Mouse (Mus musculus): Measurements from ENCODE around the gene Wipf1.
A peak's percentile ranks its signal among the peaks of the same experiment; 100 is the strongest.
"Not testable (repeated sequence)": the region's sequence is repeated elsewhere in the genome, so short reads cannot be mapped to it uniquely, and the experiment has no call there.

Gene Wipf1

GRCm38 (mm10) chr2:73507886-73508285 lies 21.6 kb downstream of the Wipf1 start:
- no peak for DNase-seq (ENCODE audit: low spot score)

GRCm38 (mm10) chr2:73506337-73506736 lies 23.2 kb downstream of the Wipf1 start:
- DNase-seq (ENCODE audit: low spot score): not testable (repeated sequence)

- DNase-seq (ENCODE audit: low spot score): no peak
Observed at GRCm38 (mm10) chr2:73502863-73503429, 26.6 kb downstream of the Wipf1 start.

DNA sequence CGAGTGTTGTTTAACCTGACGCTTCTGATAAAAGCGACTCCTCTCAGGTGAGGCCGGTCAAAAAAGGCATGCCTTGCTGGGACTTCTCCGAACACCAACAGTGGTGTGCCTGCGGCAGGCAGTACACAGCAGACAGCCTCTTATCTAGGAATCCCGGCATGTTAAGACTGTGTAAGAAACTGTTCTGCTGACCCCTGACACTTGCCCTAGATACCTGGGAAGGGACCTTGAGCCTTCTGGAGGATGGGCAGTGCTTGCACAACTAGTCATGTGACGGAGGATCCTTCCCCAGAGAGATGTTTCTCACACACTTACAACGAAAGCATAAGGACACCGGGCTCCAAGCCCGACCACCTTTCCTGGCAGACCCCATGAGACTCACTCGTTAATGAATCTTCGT lies 28.7 kb downstream of the Wipf1 start:
- DNase-seq (ENCODE audit: low spot score): no peak

GRCm38 (mm10) chr2:73498322-73498721 lies 31.2 kb downstream of the Wipf1 start:
- no peak for DNase-seq (ENCODE audit: low spot score)

DNA sequence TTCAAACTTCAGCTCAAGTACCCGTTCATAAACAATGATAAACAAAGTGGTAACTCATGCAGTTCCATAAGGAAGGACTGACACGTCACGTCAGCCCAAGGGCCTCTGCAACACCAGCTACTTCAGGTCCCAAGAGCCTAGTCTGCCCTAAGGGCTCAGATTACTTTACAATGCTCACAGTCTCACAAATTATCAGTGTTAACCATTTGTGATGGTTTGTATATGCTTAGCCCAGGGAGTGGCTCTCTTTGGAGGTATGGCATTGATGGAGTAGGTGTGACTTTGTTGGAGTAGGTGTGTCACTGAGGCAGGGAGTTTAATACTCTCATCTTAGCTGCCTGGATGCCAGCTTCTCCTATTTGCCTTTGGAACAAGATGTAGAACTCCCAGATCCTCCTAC lies 32.0 kb downstream of the Wipf1 start:
- no peak for DNase-seq (ENCODE audit: low spot score)

- DNase-seq (ENCODE audit: low spot score): no peak
Observed at GRCm38 (mm10) chr2:73496944-73497343, 32.6 kb downstream of the Wipf1 start.

DNA sequence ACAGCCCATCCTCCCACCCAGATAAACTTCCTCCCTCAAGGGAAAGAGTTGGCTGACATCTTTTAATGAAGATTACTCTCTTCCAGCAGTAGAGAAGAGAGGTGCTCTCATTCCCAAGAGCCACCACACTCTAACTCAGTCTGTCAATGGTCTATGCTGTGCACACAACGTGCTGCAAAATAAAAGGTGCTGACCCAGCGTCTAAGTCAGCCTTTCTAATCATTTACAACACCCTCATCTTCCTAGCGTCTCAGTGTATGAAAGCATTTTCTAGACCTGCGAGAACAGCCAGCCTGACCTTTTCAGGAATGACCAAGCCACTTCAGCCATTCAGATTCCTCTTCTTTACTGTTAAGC lies 33.2 kb downstream of the Wipf1 start:
- no peak for DNase-seq (ENCODE audit: low spot score)

- no peak for DNase-seq (ENCODE audit: low spot score)
Observed at GRCm38 (mm10) chr2:73495617-73496328, 33.8 kb downstream of the Wipf1 start.

DNA sequence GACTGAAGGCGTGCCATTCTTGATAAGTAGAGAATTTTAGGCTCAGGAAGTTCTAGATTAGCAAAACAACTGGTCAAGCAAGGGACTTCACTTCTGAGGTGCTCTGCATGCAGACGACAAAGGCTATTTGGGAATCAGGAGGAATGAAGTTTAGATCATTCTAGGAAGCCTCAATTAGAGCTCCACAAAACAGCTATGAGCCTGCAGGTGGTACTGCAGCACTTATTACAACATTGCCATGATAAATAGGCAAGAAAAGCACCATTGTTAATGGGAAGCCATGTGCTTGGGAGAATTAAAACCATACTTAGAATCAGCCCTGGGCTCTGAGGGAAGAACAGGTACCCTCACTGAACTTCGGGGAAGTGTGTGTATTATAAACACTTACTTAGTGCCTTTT lies 36.0 kb downstream of the Wipf1 start:
- DNase-seq (ENCODE audit: low spot score): no peak

- peak; percentile 48 for DNase-seq (ENCODE audit: low spot score)
Observed at GRCm38 (mm10) chr2:73491442-73492241, 37.9 kb downstream of the Wipf1 start.

GRCm38 (mm10) chr2:73490466-73490865 lies 39.1 kb downstream of the Wipf1 start:
- DNase-seq (ENCODE audit: low spot score): no peak

DNA sequence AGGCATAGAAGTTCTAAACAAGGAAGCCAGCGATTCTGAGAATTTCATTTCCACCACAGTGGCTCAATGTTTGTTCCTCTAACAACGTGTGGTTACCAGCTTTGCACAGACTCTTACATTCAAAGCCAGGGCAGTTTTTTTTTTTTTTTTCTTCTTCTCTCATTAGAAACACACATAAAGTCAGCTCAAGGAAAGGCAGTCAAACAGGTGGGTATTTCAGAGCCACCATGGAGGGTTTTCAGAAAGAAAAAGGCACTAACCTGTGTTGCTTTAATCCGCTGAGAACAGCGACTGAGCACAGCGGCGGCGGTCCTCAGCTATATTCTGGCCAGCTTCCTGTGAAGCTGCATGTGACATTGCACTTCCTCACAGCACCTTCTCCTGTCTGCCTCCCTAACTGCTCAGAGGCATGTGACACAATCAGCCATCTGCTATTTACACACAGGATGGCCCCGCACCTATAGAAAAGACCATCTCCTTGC lies 43.4 kb downstream of the Wipf1 start:
- no peak for DNase-seq (ENCODE audit: low spot score)

GRCm38 (mm10) chr2:73485236-73486119 lies 44.1 kb downstream of the Wipf1 start:
- no peak for DNase-seq (ENCODE audit: low spot score)

GRCm38 (mm10) chr2:73484561-73485235 lies 44.8 kb downstream of the Wipf1 start:
- no peak for DNase-seq (ENCODE audit: low spot score)

- DNase-seq (ENCODE audit: low spot score): no peak
Observed at GRCm38 (mm10) chr2:73478805-73479204, 50.7 kb downstream of the Wipf1 start.

GRCm38 (mm10) chr2:73477501-73477900 lies 52.0 kb downstream of the Wipf1 start:
- no peak for DNase-seq (ENCODE audit: low spot score)

DNA sequence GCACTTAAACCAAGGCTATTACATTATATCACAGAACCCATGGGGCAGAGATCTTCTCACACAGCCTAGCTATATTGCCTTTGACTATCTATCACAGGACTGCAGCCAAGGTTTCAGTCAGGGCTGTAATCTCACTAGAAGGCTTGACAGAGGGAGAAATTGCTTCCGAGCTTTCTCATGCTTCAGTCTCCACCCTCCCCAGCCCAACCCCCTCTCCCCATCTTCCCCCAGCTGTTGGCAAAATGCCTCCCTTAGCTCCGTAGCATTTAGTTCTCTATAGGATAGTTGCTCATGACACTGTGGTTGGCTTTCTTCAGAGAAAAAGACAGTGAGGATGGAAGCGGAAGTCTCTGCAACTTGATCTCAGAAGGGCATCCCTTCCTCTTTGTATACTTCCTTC lies 54.0 kb downstream of the Wipf1 start:
- DNase-seq (ENCODE audit: low spot score): no peak

DNA sequence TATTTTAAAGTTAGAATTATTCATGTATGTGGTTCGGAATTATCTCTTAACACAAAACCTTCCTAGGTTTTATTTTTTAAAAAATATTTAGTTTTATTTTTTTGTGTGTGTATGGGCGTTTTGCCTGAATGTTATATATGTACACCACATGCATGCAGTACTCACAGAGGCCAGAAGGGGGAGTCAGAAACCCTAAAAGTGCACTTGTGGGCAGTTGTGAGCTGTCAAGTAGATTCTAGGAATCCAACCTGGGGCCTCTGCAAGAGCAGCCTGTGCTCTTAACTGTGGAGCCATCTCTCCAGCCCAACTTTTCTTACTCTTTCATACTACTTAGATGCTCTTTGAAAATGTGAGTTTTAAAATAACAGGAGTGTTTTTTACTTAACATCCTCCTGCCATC lies 57.4 kb downstream of the Wipf1 start:
- DNase-seq (ENCODE audit: low spot score): no peak

DNA sequence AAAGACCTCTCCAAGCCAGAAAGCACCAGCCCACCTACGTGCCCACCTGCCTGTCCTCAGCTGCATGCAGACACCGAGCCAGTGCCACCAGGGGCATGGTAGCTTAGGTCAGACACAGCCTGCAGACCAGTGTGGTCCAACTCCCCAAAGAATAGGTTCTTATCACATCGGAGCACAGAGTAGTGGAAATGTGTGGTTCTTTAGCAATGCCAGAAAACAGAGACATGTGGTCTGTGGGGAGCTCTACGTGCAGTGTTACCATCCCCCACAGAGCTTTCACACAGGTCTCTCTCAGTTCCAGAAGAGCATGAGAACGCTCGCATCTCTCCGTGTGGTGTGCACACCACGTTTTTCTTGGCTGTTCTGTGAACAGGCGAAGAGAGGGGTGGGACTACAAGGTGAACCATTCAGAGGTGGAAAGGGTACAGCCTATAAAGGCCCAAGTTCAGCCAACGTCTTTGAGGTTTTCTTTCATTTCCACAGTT lies 59.3 kb downstream of the Wipf1 start:
- no peak for DNase-seq (ENCODE audit: low spot score)

GRCm38 (mm10) chr2:73469552-73469951 lies 60.0 kb downstream of the Wipf1 start:
- DNase-seq (ENCODE audit: low spot score): no peak

Data from urinary bladder, postnatal 14 days (tissue).